Mouse (Mus musculus): Measurements from ENCODE around the gene E130114P18Rik. TPM values are rescaled to one million over a fixed set of nuclear protein-coding genes. Genes with fewer than 3 reads are reported as not detected.

Gene E130114P18Rik
- polyA plus RNA-seq, 1 experiment from 2014 or later = 71.1 TPM

GRCm38 (mm10) chr4:97773791-97774190, 4.1 kb downstream of the E130114P18Rik start:
- Histone ChIP-seq H3K27me3 (0 out of 2 replicates have a peak, but pooled peaks cover 3% of the 10 kb centered on the region), H3K9me3 (replicated peaks) (no peaks in the 10 kb centered on the region), H3K4me2 (peak overlapping the region; percentile 66), H3K9ac (peak overlapping the region; percentile 1; the same call in 1 of the 2 replicates), H3K4me1 (peaks cover 47% of the 10 kb centered on the region), H3K36me3 (ENCODE audit: poor library complexity, severe bottlenecking) (no peaks in the 10 kb centered on the region), H3K4me3 (peak overlapping the region; percentile 46), H3K27ac (peak overlapping the region; percentile 93)
- 40% methylated on average over 2 of the region's 2 CpGs for WGBS
- no peak for ATAC-seq

GRCm38 (mm10) chr4:97773110-97773593, 4.7 kb downstream of the E130114P18Rik start:
- no peaks in the 10 kb centered on the region for H3K36me3 ChIP-seq (ENCODE audit: poor library complexity, severe bottlenecking)
- WGBS = under 1% methylated on average over 14 of the region's 14 CpGs
- peak; percentile 73 for ATAC-seq
- peak overlapping the region; percentile 66 for H3K4me2 ChIP-seq
- peak overlapping the region; percentile 66 for H3K9ac ChIP-seq
- 0 out of 2 replicates have a peak, but pooled peaks cover 3% of the 10 kb centered on the region for H3K27me3 ChIP-seq
- peaks cover 47% of the 10 kb centered on the region for H3K4me1 ChIP-seq
- H3K27ac ChIP-seq = peak overlapping the region; percentile 93
- peak overlapping the region; percentile 46 for H3K4me3 ChIP-seq
- no peaks in the 10 kb centered on the region for H3K9me3 ChIP-seq (replicated peaks)

- Histone ChIP-seq H3K9me3 (replicated peaks) (no peaks in the 10 kb centered on the region), H3K4me1 (peaks cover 47% of the 10 kb centered on the region), H3K9ac (peak within 1 kb of the TSS; percentile 66), H3K27ac (peak within 1 kb of the TSS; percentile 93), H3K36me3 (ENCODE audit: poor library complexity, severe bottlenecking) (no peaks in the 10 kb centered on the region), H3K4me3 (peak within 1 kb of the TSS; percentile 46), H3K4me2 (peak within 1 kb of the TSS; percentile 66), H3K27me3 (0 out of 2 replicates have a peak, but pooled peaks cover 3% of the 10 kb centered on the region)
- WGBS = under 1% methylated on average over 9 of the region's 9 CpGs
- no peak for ATAC-seq
These were observed 5.2 kb downstream of the E130114P18Rik start, which contains the start of gene Nfia for GRCm38 (mm10) chr4:97772641-97773040. Gene Nfia, plus strand, starts transcription at chr4:97772734.

GRCm38 (mm10) chr4:97772084-97772484, 5.8 kb downstream of the E130114P18Rik start:
- Histone ChIP-seq H3K4me3 (peak overlapping the region; percentile 46), H3K27me3 (0 out of 2 replicates have a peak, but pooled peaks cover 3% of the 10 kb centered on the region), H3K9ac (peak overlapping the region; percentile 66), H3K36me3 (ENCODE audit: poor library complexity, severe bottlenecking) (no peaks in the 10 kb centered on the region), H3K9me3 (replicated peaks) (no peaks in the 10 kb centered on the region), H3K27ac (peak overlapping the region; percentile 93), H3K4me2 (peak overlapping the region; percentile 66), H3K4me1 (peaks cover 47% of the 10 kb centered on the region)
- WGBS = 0% methylated on average over 25 of the region's 25 CpGs
- peak; percentile 94 for ATAC-seq

DNA sequence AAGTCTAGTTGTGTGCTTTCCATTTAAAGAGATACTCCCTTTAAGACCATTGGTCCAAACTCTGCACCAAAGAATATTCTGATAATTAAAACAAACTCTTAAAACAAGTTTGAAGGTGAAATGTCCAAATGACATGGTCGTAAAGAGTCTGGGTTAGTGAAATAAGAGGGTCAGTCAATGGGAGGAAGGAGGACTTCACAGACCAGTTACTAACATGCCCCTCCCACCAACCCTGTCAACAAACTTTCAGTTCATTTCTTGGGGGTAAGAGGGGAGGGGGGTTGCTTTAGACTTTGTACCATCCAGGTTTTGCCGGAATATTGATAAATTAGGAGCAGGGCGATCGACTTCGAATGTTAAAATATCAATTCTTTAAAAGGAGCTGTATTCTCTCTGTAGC, 6.5 kb downstream of the E130114P18Rik start:
- peak overlapping the region; percentile 66 for H3K4me2 ChIP-seq
- H3K9ac ChIP-seq = peak overlapping the region; percentile 66
- no peaks in the 10 kb centered on the region for H3K36me3 ChIP-seq (ENCODE audit: poor library complexity, severe bottlenecking)
- no peak for ATAC-seq
- no peaks in the 10 kb centered on the region for H3K9me3 ChIP-seq (replicated peaks)
- peak overlapping the region; percentile 93 for H3K27ac ChIP-seq
- 0 out of 2 replicates have a peak, but pooled peaks cover 3% of the 10 kb centered on the region for H3K27me3 ChIP-seq
- peak overlapping the region; percentile 46 for H3K4me3 ChIP-seq
- H3K4me1 ChIP-seq = peaks cover 41% of the 10 kb centered on the region
- 6% methylated on average over 5 of the region's 5 CpGs for WGBS

- H3K36me3 ChIP-seq (ENCODE audit: poor library complexity, severe bottlenecking) = no peaks in the 10 kb centered on the region
- no peaks in the 10 kb centered on the region for H3K27me3 ChIP-seq
- no peak overlapping the region for H3K4me3 ChIP-seq
- peaks cover 25% of the 10 kb centered on the region for H3K4me1 ChIP-seq
- no peak overlapping the region for H3K27ac ChIP-seq
- H3K4me2 ChIP-seq = no peak overlapping the region
- no peak overlapping the region for H3K9ac ChIP-seq
- ATAC-seq = no peak
- no peaks in the 10 kb centered on the region for H3K9me3 ChIP-seq (replicated peaks)
- WGBS = no CpG with 5 or more reads among the region's 1 CpGs
These were observed 8.0 kb downstream of the E130114P18Rik start for GRCm38 (mm10) chr4:97769861-97770260.

DNA sequence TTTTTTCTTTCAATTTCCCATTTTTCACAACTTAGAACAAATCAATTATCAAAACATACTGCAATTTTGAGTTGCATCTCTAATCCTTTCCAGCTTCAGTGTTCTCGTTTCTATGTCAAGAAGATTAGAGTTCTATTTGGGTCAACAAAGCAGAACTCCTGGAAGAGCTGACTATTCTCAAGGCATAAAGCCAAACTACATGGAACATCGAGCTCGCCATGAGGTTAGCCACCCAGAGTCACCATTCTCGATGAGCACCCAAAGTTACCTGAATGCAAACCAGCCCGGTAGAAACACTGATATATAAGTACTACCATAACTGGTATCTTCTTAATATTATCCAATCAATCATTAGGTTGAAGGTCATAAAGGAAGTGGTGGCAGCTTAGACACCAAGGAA, 10.4 kb downstream of the E130114P18Rik start:
- no peaks in the 10 kb centered on the region for H3K36me3 ChIP-seq (ENCODE audit: poor library complexity, severe bottlenecking)
- no peak overlapping the region for H3K4me2 ChIP-seq
- H3K4me1 ChIP-seq = peaks cover 10% of the 10 kb centered on the region
- no peak overlapping the region for H3K27ac ChIP-seq
- ATAC-seq = no peak
- H3K4me3 ChIP-seq = no peak overlapping the region
- WGBS = 89% methylated on average over 5 of the region's 5 CpGs
- no peak overlapping the region for H3K9ac ChIP-seq
- no peaks in the 10 kb centered on the region for H3K9me3 ChIP-seq (replicated peaks)
- no peaks in the 10 kb centered on the region for H3K27me3 ChIP-seq

DNA sequence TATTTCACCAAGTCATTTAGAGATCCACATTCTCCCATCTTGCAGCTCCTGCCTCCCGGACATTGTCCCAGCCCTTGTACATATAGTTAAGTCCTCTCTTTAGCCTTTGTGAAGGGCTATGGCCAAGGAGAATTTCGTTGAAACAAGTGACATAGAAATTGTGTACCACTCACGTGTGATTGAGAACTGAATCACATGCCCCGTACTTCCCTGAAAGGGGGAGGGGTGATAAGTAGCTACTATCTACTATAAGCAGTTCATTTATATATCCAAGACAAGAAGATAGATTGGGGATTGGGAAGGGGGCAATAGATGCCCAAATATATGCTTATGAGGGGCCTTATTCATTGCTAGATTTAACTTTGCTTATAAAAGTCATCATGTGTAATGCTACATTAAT, 10.9 kb downstream of the E130114P18Rik start:
- no peaks in the 10 kb centered on the region for H3K36me3 ChIP-seq (ENCODE audit: poor library complexity, severe bottlenecking)
- ATAC-seq = no peak
- H3K4me3 ChIP-seq = no peak overlapping the region
- H3K9me3 ChIP-seq (replicated peaks) = no peaks in the 10 kb centered on the region
- no peak overlapping the region for H3K4me2 ChIP-seq
- H3K4me1 ChIP-seq = peaks cover 10% of the 10 kb centered on the region
- H3K27ac ChIP-seq = no peak overlapping the region
- H3K9ac ChIP-seq = no peak overlapping the region
- H3K27me3 ChIP-seq = no peaks in the 10 kb centered on the region
- 79% methylated on average over 4 of the region's 4 CpGs for WGBS

- H3K27me3 ChIP-seq = no peaks in the 10 kb centered on the region
- no peaks in the 10 kb centered on the region for H3K36me3 ChIP-seq (ENCODE audit: poor library complexity, severe bottlenecking)
- 83% methylated on average over 3 of the region's 3 CpGs for WGBS
- no peak for ATAC-seq
- no peaks in the 10 kb centered on the region for H3K9me3 ChIP-seq (replicated peaks)
- H3K4me2 ChIP-seq = no peak overlapping the region
- peaks cover 4% of the 10 kb centered on the region; the same call in 1 of the 2 replicates for H3K4me1 ChIP-seq
- no peak overlapping the region for H3K27ac ChIP-seq
- no peak overlapping the region for H3K4me3 ChIP-seq
- no peak overlapping the region for H3K9ac ChIP-seq
These were observed 11.8 kb downstream of the E130114P18Rik start for GRCm38 (mm10) chr4:97766100-97766499.

- WGBS = 77% methylated on average over 4 of the region's 4 CpGs
- ATAC-seq = no peak
- Histone ChIP-seq H3K36me3 (ENCODE audit: poor library complexity, severe bottlenecking) (no peaks in the 10 kb centered on the region), H3K27me3 (no peaks in the 10 kb centered on the region), H3K27ac (no peak overlapping the region), H3K4me2 (no peak overlapping the region), H3K4me3 (no peak overlapping the region), H3K9me3 (replicated peaks) (no peaks in the 10 kb centered on the region), H3K4me1 (no peaks in the 10 kb centered on the region), H3K9ac (no peak overlapping the region)
These were observed 12.4 kb downstream of the E130114P18Rik start for GRCm38 (mm10) chr4:97765341-97766020.

DNA sequence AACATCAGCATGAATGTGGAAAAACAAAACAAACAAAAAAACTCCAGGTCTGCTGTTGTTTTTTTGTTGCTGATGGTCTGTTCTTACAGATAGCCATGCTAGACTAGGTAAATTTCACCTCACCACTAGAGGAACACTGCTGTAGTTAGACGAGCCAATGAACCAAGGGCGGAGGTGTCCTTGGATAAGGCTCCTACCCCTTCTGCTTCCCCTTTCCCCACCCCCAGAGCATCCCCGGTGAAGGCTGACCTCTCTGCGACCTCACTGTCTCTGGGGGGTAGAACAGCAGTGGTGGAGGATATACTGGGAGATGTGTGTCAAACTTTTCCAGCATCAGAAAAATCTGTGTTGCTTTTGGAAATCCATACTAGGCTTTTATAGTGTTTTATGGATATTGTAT, 13.3 kb downstream of the E130114P18Rik start:
- WGBS = 33% methylated on average over 4 of the region's 4 CpGs
- no peaks in the 10 kb centered on the region for H3K9me3 ChIP-seq (replicated peaks)

GRCm38 (mm10) chr4:97758661-97759060, 19.2 kb downstream of the E130114P18Rik start:
- Histone ChIP-seq H3K36me3 (ENCODE audit: poor library complexity, severe bottlenecking) (no peaks in the 10 kb centered on the region), H3K9me3 (replicated peaks) (no peaks in the 10 kb centered on the region), H3K27ac (peak overlapping the region; percentile 87), H3K4me2 (peak overlapping the region; percentile 78), H3K9ac (peak overlapping the region; percentile 66; the same call in 1 of the 2 replicates), H3K4me1 (peaks cover 25% of the 10 kb centered on the region), H3K4me3 (peak overlapping the region; percentile 47), H3K27me3 (peaks cover 24% of the 10 kb centered on the region)
- 14% methylated on average over 3 of the region's 3 CpGs for WGBS
- ATAC-seq = peak; percentile 22; the same call in 1 of the 2 replicates

More for the DNA sequence above, 13.3 kb downstream of the E130114P18Rik start:
- H3K9ac ChIP-seq = no peak overlapping the region
- no peaks in the 10 kb centered on the region for H3K36me3 ChIP-seq (ENCODE audit: poor library complexity, severe bottlenecking)
- no peak overlapping the region for H3K4me2 ChIP-seq
- no peaks in the 10 kb centered on the region for H3K4me1 ChIP-seq
- no peak overlapping the region for H3K4me3 ChIP-seq
- ATAC-seq = no peak
- H3K27me3 ChIP-seq = no peaks in the 10 kb centered on the region
- H3K27ac ChIP-seq = no peak overlapping the region
